Mouse (Mus musculus) bone marrow, adult 2 months (tissue): Measurements from ENCODE around the gene Slc25a10.

Experiments
- CTCF ChIP-seq: fragments of 200-500 bp; IDR thresholded peaks from 2 replicates; pipeline ENCODE4 v1.5.1; 2011; ENCODE audit warnings: low read length, control low read depth; ENCODE audit not compliant: control insufficient read depth, insufficient read depth
- POLR2A ChIP-seq: fragments of 200-500 bp; IDR thresholded peaks from 2 replicates; pipeline ENCODE4 v1.6.1; 2011; ENCODE audit warnings: low read depth, mild to moderate bottlenecking, control low read depth, low read length, borderline replicate concordance; ENCODE audit not compliant: control insufficient read depth

DNA sequence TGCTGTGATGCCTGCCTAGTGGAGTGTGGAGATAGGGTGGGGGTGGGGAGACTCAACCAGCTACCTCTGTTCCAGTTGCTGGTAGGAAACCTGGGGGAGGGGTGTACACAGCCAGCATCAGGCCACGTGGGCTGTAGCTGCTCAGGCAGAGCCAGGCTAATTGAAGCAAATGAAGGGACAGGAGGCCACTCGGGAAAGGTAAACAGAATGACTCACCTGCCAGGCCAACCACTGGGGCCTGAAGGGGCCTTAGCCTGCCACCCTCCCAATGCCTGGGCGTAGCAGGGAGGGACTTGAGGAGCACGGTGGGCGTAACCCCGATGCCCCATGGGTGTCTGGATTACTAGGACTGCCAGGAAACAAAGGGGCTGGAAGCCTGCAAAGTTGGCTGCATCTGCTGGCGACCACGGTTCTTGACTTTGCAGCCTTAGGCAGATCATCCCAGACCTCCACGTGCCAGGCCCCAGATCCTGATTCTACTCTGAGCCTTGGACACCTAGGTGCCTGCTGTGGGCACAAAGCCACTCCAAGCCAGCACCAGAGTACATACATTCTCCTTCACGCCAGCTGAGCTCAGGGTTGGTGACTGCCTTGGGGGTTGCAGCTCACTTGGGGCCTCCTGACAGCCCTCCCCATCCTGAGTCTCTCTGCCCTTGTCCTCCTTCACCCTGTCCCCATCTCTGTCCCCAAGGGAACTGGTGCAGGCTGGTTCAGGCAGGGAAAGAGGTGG is 47.8 kb downstream of the Slc25a10 start:
- no peak for TF ChIP-seq POLR2A
- no peak for TF ChIP-seq CTCF
